Mouse (Mus musculus): ENCODE data around the gene Gm21969. TPM values are rescaled to one million over a fixed set of nuclear protein-coding genes. Genes with fewer than 3 reads are reported as not detected.

The Gm21969 gene
- polyA plus RNA-seq, 1 experiment = not detected

GRCm38 (mm10) chr4:139574799-139575672 lies 27.9 kb upstream of the Gm21969 start:
- H3K4me3 ChIP-seq (replicated peaks; ENCODE audit: control insufficient read depth, low read depth, low read length) = peak overlapping the region; percentile 77
- TF ChIP-seq CTCF (IDR thresholded peaks at IDR 0.05; ENCODE audit: control insufficient read depth, insufficient read depth, low read length) (no peak), POLR2A (IDR thresholded peaks at IDR 0.05; ENCODE audit: borderline replicate concordance, control insufficient read depth, low read depth, low read length) (no peak)
- WGBS = under 1% methylated on average over 111 of the region's 111 CpGs
- peaks cover 2% of the 10 kb centered on the region; the same call in 1 of the 2 replicates for H3K4me1 ChIP-seq (ENCODE audit: control insufficient read depth, insufficient read depth, low read length)
- peak overlapping the region; percentile 37; the same call in 1 of the 2 replicates for H3K27ac ChIP-seq (ENCODE audit: control insufficient read depth, insufficient read depth, low read depth, low read length, poor library complexity)

GRCm38 (mm10) chr4:139575673-139576003 lies 27.3 kb upstream of the Gm21969 start:
- peak overlapping the region; percentile 53 for H3K4me3 ChIP-seq (replicated peaks; ENCODE audit: control insufficient read depth, low read depth, low read length)
- TF ChIP-seq CTCF (IDR thresholded peaks at IDR 0.05; ENCODE audit: control insufficient read depth, insufficient read depth, low read length) (no peak), POLR2A (IDR thresholded peaks at IDR 0.05; ENCODE audit: borderline replicate concordance, control insufficient read depth, low read depth, low read length) (no peak)
- H3K27ac ChIP-seq (ENCODE audit: control insufficient read depth, insufficient read depth, low read depth, low read length, poor library complexity) = no peak overlapping the region; the same call in 1 of the 2 replicates
- 16% methylated on average over 14 of the region's 14 CpGs for WGBS
- H3K4me1 ChIP-seq (ENCODE audit: control insufficient read depth, insufficient read depth, low read length) = peaks cover 2% of the 10 kb centered on the region; the same call in 1 of the 2 replicates

GRCm38 (mm10) chr4:139576251-139576880 lies 26.6 kb upstream of the Gm21969 start:
- WGBS = 81% methylated on average over 14 of the region's 14 CpGs
- H3K27ac ChIP-seq (ENCODE audit: control insufficient read depth, insufficient read depth, low read depth, low read length, poor library complexity) = no peak overlapping the region
- H3K4me1 ChIP-seq (ENCODE audit: control insufficient read depth, insufficient read depth, low read length) = peaks cover 2% of the 10 kb centered on the region; the same call in 1 of the 2 replicates
- H3K4me3 ChIP-seq (replicated peaks; ENCODE audit: control insufficient read depth, low read depth, low read length) = no peak overlapping the region
- TF ChIP-seq POLR2A (IDR thresholded peaks at IDR 0.05; ENCODE audit: borderline replicate concordance, control insufficient read depth, low read depth, low read length) = no peak
- no peak for TF ChIP-seq CTCF (IDR thresholded peaks at IDR 0.05; ENCODE audit: control insufficient read depth, insufficient read depth, low read length)

GRCm38 (mm10) chr4:139577006-139577405 lies 26.0 kb upstream of the Gm21969 start:
- no peak for TF ChIP-seq CTCF (IDR thresholded peaks at IDR 0.05; ENCODE audit: control insufficient read depth, insufficient read depth, low read length)
- no peak for TF ChIP-seq POLR2A (IDR thresholded peaks at IDR 0.05; ENCODE audit: borderline replicate concordance, control insufficient read depth, low read depth, low read length)
- Histone ChIP-seq H3K4me1 (ENCODE audit: control insufficient read depth, insufficient read depth, low read length) (peaks cover 2% of the 10 kb centered on the region; the same call in 1 of the 2 replicates), H3K4me3 (replicated peaks; ENCODE audit: control insufficient read depth, low read depth, low read length) (no peak overlapping the region), H3K27ac (ENCODE audit: control insufficient read depth, insufficient read depth, low read depth, low read length, poor library complexity) (no peak overlapping the region)
- 81% methylated on average over 7 of the region's 7 CpGs for WGBS

- H3K4me1 ChIP-seq (ENCODE audit: control insufficient read depth, insufficient read depth, low read length) = peaks cover 2% of the 10 kb centered on the region; the same call in 1 of the 2 replicates
- no peak overlapping the region for H3K27ac ChIP-seq (ENCODE audit: control insufficient read depth, insufficient read depth, low read depth, low read length, poor library complexity)
- TF ChIP-seq CTCF (IDR thresholded peaks at IDR 0.05; ENCODE audit: control insufficient read depth, insufficient read depth, low read length) = no peak
- TF ChIP-seq POLR2A (IDR thresholded peaks at IDR 0.05; ENCODE audit: borderline replicate concordance, control insufficient read depth, low read depth, low read length) = no peak
- H3K4me3 ChIP-seq (replicated peaks; ENCODE audit: control insufficient read depth, low read depth, low read length) = no peak overlapping the region
- 69% methylated on average over 8 of the region's 8 CpGs for WGBS
Measured at GRCm38 (mm10) chr4:139578389-139578788, 24.6 kb upstream of the Gm21969 start.

GRCm38 (mm10) chr4:139579003-139579402 lies 24.0 kb upstream of the Gm21969 start:
- peaks cover 2% of the 10 kb centered on the region; the same call in 1 of the 2 replicates for H3K4me1 ChIP-seq (ENCODE audit: control insufficient read depth, insufficient read depth, low read length)
- TF ChIP-seq POLR2A (IDR thresholded peaks at IDR 0.05; ENCODE audit: borderline replicate concordance, control insufficient read depth, low read depth, low read length) = no peak
- no peak for TF ChIP-seq CTCF (IDR thresholded peaks at IDR 0.05; ENCODE audit: control insufficient read depth, insufficient read depth, low read length)
- 15% methylated on average over 10 of the region's 10 CpGs for WGBS
- H3K27ac ChIP-seq (ENCODE audit: control insufficient read depth, insufficient read depth, low read depth, low read length, poor library complexity) = no peak overlapping the region
- no peak overlapping the region for H3K4me3 ChIP-seq (replicated peaks; ENCODE audit: control insufficient read depth, low read depth, low read length)

- Histone ChIP-seq H3K27ac (ENCODE audit: control insufficient read depth, insufficient read depth, low read depth, low read length, poor library complexity) (no peak overlapping the region), H3K4me1 (ENCODE audit: control insufficient read depth, insufficient read depth, low read length) (peaks cover 2% of the 10 kb centered on the region; the same call in 1 of the 2 replicates), H3K4me3 (replicated peaks; ENCODE audit: control insufficient read depth, low read depth, low read length) (no peak overlapping the region)
- no peak for TF ChIP-seq CTCF (IDR thresholded peaks at IDR 0.05; ENCODE audit: control insufficient read depth, insufficient read depth, low read length)
- no peak for TF ChIP-seq POLR2A (IDR thresholded peaks at IDR 0.05; ENCODE audit: borderline replicate concordance, control insufficient read depth, low read depth, low read length)
- WGBS = 12% methylated on average over 6 of the region's 6 CpGs
Measured at GRCm38 (mm10) chr4:139579466-139579865, 23.5 kb upstream of the Gm21969 start.

All from bone marrow, adult 2 months (tissue).